Mouse (Mus musculus) B cell, adult 62 days (primary cell): ENCODE results near the gene Lce1m. TPM values are rescaled to one million over a fixed set of nuclear protein-coding genes. Genes with fewer than 3 reads are reported as not detected.

Experiments
- total RNA-seq: library from RNA; stranded (reverse); gene quantifications from 4 replicates; pipeline ENCODE4 v1.2.4, GENCODE M21; 2023

The Lce1m gene
- not detected in 4 replicates for total RNA-seq

DNA sequence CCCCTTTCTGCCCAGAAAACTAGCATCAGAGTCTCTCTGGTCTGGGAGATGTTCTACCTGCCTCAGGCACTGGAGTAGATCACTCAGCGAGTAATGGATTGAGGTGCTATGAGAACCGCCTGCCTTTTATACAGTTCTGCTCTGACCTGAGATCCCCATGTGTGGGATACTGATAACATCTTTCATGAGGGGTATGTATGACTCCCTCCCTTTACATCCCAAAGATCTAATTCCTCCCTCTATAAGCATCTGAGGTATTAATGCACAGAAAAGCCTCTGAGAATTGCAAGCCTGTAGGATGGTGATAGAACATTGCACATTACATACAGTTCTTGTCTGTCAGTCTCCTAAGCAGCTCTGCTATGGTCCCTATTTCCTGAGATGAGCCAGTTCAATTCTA is at the start of gene Lce1m:
Gene Lce1m, minus strand, starts transcription at position 101 of the 400 bp plus-strand sequence.

DNA sequence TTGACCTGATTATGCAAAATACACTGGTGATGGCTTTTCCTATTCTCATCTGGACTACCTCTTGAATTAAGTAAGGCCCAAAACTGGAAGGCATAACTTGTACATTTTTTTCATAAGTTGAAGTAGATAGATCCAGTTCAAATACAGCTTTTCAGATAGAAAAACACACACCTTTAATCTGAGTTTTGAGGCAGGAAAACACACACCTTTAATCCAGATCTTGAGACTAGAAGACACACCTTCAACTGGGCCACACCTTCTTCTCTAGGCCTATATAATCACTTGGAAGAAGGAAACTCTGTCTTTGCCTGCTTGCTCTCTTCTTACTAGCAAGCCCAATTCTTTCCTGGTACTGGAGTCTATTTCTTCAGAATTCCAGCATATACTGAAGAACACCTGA is 49.7 kb upstream of the Lce1m start, which contains the start of gene Gm4858:
Gene Gm4858, plus strand, starts transcription at position 301 of the 400 bp plus-strand sequence.

DNA sequence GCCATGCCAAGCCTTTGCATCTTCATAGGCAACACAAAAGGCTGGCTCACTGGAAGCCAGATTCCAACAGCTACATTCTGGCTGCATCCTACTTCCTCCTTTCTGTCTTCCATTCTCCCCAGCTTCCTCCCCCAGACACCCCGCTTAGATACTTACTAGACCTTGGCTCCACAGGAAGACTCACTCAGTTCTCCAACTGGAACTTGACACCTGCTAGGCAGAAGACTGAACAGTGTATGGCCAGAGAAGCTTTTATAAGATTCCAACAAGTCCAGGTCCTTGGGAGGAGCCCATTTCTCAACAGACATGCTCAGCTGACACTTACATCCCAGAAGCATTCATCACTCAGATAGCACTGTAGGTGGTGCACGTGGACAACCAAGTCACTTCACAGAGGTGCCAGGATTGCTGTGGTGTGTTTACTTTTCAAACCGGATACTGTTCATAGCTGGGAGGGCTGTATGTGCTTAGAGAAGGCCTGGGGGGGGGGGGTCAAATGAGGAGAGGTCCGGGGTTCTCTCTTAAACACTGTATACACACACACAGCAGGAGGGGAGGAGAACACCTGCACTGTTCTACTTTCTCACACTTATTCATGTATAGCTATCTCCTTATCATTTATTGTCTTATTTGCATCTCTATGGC is 3.3 kb downstream of the Lce1m start, which contains the start of gene Crct1:
Gene Crct1, minus strand, starts transcription at position 228 of the 645 bp plus-strand sequence.

DNA sequence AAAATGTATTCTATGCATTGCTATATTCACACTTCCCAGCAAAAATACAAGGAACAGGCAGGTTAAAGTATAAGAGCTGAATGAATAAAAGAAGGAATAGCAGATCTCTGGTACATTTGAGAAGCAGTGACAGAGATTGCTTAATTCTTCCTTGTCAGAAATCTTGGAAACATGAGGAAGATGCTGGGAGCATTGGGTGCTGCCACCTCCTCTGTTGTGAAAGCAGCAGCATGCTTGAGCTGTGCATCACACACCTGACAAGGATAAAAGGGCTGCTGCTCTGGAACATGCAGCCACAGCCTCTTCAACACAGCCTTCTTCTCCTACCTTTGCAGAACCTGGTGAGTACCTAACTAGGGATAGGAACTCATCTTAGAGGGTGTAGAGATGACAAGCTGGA is 26.9 kb downstream of the Lce1m start, which contains the start of gene Lce3f:
Gene Lce3f, plus strand, starts transcription at position 301 of the 400 bp plus-strand sequence.

Other genes starting within 250 kb of the Lce1m start
- gene Lce1i, start 240.2 kb downstream of the Lce1m start, total RNA-seq = not detected in 4 replicates
- not detected in 4 replicates for gene Lce1j, start 228.5 kb downstream of the Lce1m start, total RNA-seq
- gene Lce1k, start 211.2 kb downstream of the Lce1m start, total RNA-seq = not detected in 4 replicates
- gene Kprp, start 191.8 kb downstream of the Lce1m start, total RNA-seq = not detected in 4 replicates
- gene Lce1l, start 167.8 kb downstream of the Lce1m start, total RNA-seq = not detected in 4 replicates
- gene 2310050C09Rik, start 148.8 kb downstream of the Lce1m start, total RNA-seq = not detected in 4 replicates
- gene Lce3a, start 92.8 kb downstream of the Lce1m start, total RNA-seq = not detected in 4 replicates
- not detected in 4 replicates for gene Lce3b, start 86.1 kb downstream of the Lce1m start, total RNA-seq
- gene Lce3c, start 74.6 kb downstream of the Lce1m start, total RNA-seq = not detected in 4 replicates
- not detected in 4 replicates for gene Lce3d, start 61.7 kb downstream of the Lce1m start, total RNA-seq
- gene Lce3e, start 52.0 kb downstream of the Lce1m start, total RNA-seq = not detected in 4 replicates
- gene Lce3f, start 26.8 kb downstream of the Lce1m start, total RNA-seq = not detected in 4 replicates
- gene Crct1, start 3.4 kb downstream of the Lce1m start, total RNA-seq = not detected in 4 replicates
- not detected in 4 replicates for gene Gm4858, start 49.8 kb upstream of the Lce1m start, total RNA-seq
- gene Crnn, start 125.7 kb upstream of the Lce1m start, total RNA-seq = not detected in 4 replicates
- not detected in 4 replicates for gene Flg2, start 178.2 kb upstream of the Lce1m start, total RNA-seq